Mouse (Mus musculus): Measurements from ENCODE around the gene Fam114a2.

GRCm38 (mm10) chr11:57539841-57540418, 21.5 kb upstream of the Fam114a2 start:
- TF ChIP-seq POLR2A (IDR thresholded peaks at IDR 0.05; ENCODE audit: extremely low read depth, insufficient read depth, low read length) (no peak), CTCF (IDR thresholded peaks at IDR 0.05; ENCODE audit: low read depth, low read length) (no peak)
